Mouse (Mus musculus) adrenal gland (tissue): ENCODE measurements at regions not wholly inside any gene's neighbourhood (a gene's known extent, or its start where the extent isn't known, plus 50 kb on each side); places are given as distances from the start of the nearest gene placed in this dataset.

Experiments
- intact Hi-C: fragments of 180-260 bp; cut with DNase I; formaldehyde crosslinking; loops from one replicate; pipeline ENCODE4 v1.15.1; 2025

DNA sequence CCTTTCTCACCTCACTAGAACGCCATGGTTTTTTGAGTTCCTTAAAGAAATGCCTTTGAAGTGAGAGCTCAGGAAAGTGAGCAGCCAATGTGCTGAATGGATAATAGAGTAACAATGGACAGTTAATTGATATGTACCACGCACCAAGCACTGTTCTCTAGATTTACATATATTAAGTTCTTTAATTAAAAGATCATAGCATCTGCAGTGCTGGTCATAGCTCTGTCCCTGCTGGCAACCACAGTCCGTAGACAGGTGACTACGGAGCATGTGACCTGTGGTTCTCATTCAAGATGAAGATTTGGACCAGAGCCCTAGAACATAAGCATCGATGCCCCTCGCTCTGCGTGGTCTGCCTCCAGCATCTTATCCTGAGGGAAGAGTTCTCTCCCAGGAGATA is 378.5 kb downstream of the Rapgef2 start:
- intact Hi-C loops: no loop called here

DNA sequence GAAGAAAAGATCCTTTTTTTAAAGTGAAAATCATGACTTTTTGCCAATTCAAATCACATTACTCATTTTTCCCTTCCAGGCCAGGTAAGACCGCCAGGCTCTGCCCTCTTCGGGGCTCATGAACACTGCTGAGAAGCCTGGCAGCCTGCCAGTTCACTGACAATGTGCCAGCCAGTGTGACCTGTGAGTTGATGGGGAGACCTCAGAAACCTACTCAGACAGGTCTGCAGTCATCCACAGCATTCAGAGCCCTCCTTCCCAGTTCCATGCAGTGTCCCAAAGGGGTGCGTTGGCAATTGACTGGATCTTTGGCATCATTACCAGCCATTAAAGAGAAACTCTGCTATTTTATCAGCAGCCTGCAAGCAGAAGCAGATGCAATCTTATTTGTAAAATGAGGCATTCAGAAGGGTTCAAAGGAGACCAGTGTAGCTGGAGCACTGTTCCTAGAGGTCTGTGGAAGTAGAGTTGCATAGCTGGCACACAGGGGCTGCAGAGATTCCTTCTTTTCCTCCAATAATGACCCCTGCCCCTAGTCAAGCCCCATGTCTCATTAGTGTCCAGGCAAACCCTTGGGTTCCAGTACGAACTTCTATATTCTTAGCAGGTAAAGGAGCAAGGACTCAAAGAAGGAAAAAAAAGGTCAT is 384.4 kb downstream of the Rapgef2 start:
- intact Hi-C loops: no loop called here

DNA sequence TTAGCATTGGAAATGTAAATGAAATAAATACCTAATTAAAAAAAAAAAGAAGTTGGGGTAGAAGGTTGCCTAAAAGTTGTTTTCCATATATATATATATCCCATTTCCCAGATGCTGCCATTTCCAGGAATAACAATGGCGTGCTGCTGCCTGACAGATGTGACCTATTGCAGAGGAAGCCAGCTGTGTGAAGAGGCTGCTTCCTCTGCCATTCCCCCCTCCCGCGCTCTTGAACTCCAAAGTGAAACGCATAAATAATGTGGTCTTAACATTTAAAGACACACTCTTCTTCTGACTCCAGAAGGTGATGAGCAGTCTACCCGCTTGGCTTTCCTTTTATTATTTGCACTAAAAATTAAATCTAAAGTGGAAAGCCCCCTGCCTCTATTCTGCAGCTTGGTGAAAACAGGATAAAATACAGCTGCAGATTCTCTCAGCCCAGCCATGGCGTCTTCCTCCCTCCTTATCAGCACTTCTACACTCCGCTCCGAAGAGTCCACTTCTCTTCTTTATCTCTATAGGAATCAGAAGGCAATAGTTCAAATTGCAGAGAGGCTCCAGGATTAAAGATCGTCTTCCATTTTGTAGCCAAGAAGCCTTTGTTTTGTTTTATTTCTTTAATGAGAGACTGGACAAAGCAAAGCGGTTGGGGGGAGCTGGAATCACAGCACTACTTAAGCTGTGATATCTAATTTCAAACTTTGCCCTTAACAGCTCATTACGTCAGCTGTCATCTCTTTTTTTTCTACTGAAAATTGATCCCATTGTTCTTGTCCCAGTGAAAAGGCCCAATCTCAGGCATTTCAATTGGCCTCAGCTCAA is 385.1 kb downstream of the Rapgef2 start:
- intact Hi-C loops: no loop called here

DNA sequence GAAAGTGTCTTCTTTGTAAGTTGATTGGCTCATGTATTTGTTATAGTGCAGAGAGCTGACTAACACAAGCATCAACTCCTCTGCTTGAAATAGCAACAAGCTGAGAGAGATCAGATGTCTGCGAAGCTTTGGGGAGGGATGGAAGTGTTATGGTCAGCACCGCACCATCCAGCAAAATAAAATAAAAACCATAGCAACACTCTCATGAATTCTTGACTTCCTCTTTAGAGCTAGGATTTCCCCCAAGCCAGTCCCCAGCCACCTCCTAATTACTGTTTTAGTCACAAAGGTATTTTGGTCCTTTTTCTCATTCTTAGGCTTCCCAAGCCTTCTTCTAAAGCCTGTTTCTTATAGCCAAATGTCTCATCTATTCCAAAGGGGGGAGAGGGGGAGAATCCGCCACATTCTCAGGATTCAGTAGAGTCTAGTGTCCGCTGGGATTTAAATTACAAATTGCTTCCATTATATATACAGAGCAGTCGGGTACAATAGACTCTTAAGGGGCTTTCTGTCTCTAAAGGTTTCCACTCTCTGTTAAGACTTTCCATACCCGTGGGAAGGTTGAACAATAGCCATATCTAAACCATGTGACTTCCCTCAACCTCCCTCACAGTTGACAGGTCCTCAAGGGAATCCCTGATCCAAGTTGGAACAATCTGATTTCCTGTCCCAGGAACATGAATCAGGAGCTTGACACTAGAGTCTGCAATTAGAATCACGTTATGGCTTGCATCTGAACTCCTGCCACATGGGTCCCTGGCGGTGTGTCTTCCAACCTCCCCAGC is 386.7 kb downstream of the Rapgef2 start:
- intact Hi-C loops: no loop called here

DNA sequence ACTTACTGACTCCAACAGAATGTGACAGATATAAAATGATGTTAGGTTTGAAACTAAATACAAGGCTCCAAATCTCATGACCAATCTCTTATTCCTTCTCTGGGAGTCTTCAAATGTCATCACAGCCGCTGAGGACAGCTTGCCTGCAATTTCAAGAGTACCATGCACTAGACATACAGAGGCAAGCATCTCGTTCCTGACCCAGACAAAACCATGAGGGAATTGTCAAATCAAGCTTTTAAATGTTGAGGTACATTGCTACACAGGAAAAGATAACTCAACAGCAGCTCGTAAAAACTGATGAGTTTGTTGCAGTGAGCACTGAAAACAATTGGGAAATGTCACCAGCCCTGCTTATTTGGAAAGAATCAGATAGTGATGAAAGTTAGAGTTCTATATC is 397.0 kb downstream of the Rapgef2 start:
- intact Hi-C loops: no loop called here

DNA sequence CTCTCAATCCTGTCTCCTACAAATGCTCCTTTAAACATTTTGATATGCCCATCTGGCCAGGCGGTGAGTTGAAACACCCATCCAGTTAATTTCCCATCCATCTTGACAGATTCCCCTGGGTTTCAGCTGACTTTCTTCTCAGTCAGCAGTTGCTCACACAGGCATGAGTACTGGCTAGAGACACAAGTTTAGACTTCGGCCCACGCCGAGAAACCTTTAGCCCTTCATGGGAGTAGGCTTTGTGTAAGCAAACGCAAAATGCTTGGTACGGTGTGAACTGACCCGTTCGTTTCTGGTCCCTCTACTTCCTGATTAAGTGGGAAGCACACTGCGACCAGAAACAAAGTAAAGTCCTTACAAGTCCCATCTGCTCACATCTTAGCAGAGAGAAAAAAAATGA is 401.6 kb downstream of the Rapgef2 start:
- intact Hi-C loops: no loop called here

DNA sequence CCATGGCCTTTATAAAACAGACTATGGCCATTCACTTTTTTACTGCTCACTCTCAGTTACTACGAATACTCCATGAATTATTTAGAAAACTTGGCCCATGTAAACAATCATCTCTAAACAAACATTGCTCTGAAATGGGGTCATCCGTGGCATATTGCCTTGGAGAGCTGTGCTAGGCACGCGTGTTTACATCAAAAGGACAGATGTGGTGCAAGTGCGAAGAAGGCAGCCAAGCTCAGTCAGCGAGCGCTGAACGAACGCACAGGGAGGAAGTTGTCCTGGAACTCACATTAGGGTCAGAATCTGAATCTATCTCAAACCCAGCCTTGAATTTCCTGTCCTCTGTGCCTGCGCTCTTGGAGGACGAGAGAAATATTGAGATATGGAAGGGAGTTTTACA is 402.3 kb downstream of the Rapgef2 start:
- intact Hi-C loops: no loop called here

DNA sequence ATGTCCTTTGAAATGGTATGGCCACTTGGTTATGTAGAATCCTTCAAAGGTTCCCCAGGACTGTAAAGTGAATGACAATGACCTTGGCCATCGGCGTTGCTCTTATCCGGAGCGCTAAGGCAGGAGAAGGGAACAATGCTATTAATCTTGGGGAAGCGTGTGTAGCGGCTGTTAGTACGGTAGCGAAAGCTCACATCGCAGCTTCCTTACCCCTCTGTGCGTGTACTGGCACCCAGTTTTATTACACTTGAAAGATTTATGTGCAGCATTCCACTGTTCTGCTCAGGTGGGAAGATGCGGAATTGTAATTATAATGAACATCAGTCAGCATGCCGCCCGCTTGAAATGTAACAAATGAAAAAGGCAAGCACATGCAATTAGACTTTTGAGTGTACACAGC is 406.2 kb downstream of the Rapgef2 start:
- intact Hi-C loops: no loop called here

DNA sequence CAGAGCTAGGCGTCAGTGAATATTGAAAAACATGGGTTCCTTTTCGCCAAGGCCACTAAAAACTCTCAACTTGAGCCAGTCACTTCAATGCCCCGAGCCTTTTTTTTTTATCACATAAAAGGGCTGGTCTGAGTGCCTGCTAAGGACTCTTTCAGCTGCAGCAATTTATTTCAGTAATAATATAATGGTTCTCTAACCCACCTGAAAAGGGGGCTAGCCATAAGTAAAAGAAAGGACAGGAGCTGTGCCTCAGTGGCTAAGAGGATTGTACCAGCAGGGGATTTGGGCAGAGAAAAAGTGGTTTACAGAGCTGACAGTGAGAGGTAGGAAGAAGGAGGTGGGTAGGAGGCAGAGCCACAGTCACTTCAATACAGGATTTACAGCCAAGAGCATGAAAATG is 409.0 kb downstream of the Rapgef2 start:
- intact Hi-C loops: no loop called here

DNA sequence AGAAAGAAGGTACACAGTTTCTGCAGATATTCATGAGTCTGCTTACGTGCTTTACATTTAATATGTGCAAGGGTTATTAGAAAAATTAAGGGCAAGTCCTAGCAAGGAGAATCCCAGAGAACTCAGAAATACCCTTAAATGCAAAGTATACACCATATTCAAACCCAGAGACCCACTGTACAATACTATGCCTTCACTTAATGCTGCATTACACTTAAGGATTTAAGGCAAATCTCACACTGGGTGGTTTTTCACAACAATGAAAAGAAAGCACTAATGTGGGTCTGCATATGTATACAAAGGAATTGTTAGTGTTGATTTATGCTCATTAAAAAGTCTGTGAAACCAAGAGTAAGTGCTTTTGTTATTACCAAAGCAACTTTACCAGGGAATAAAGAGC is 419.4 kb downstream of the Rapgef2 start:
- intact Hi-C loops: no loop called here

DNA sequence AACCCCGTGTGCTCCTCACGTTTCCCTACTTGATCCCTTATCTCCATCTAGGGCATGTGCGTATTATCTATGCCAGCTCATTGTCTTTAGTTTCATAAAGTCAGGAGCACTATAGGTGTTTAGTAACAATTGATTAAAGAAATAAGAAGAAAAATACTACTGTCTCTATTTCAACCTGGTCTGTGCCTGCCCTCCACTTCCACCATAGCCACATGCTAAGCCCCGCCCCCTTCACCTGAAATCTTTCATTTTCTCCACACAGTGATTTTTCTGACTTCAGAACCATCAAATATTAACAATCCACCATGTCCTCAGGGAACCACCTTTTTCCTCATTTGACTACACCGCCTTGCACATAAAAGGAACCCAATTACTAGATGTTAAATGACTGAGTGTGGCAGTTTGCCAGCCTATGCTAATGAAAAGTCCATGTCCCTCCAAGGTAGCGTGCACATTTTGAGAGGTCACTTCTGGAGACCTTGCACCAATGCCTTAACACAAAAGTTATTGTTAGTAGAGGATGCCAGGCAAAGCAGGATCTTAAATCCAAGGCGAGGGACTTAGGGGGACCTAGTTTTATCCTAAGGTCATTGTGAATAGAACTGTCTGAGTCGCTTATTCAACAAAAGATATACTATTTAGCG is 420.1 kb downstream of the Rapgef2 start:
- intact Hi-C loops: no loop called here

DNA sequence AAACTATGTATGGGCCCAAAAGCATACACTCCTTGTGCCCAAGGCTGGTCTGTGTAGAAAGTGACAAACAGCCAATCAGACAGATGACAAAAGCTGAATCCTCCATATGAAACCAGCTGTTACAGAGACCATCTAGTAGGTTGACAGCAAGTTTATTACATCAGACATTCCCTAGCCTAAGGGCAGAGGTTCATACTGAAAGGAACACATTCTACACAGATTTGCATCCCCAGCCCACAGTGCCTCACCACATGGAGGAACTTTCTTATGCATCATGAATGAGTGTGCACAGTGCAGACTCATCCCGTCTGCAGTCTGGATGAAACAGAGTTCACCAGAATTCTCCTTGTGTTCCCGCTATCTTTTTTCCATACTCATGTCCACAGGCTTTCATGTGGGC is 423.3 kb downstream of the Rapgef2 start:
- intact Hi-C loops: no loop called here

DNA sequence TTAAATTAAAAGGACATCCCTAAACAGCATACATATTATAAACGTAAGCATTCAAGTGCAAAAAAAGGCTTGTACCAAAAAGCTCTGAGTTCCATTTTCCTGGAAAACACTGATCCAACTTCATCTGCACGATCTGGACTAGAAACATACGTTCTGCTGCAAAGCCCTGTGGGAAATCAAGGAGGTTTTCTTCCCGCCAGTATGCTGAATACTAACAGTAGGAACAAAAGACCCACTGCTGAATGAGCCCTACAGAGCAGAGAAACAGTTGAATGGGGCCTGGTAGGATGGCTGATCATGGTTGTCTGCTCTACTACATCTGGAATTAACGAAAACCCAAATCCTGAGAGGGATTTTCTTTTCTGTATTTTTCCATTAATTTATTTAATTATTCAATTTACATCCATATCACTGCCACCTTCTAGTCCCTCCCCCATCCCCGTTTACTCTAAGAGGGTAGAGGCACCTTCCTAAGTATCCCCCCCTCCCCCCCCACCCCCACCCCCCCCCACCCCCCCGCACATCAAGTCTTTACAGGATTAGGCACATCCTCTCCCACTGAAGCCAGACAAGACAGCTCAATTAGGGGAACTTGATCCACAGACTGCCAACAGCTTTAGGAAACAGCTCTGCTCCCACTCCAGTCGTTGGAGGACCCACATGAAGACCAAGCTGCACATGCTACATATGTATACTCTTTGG is 439.5 kb downstream of the Rapgef2 start:
- intact Hi-C loops: no loop called here

DNA sequence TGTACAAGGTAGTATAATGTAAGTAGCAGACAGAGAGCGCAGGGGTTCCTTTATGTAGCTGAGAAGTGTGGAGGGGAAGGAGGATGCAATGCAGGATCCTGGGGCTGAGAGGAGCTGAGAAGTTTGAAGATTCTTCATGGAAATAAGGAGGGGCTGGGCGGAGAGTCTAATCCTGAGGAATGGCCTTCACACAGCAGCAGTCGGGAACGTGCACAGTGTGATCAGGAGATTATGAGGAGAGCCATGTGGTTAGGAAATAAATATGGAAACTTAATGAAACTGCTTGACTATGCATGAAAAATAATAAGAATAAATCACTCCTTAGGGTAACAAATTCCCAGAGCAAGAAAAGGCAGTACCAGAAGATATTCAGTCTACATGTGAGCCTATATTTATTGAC is 445.1 kb downstream of the Rapgef2 start:
- intact Hi-C loops: no loop called here

DNA sequence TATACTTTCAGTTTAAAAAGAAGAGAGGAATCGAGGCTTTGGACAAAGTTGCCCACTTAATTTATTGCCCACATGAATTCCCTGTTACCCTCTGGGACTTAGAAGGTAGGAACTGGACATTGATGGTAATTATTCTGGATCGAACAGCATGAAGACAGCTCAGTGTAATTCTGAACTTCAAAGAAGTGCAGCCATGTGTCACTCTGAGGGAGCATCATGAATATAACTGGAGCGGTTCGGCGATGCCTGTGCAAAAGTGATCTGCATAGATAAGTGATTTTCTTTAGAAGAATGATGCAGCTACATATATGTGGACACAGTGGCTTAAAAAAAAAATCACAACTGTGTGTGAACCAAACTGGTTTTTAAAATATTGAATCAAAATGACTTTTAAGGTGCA is 449.5 kb downstream of the Rapgef2 start:
- intact Hi-C loops: no loop called here

DNA sequence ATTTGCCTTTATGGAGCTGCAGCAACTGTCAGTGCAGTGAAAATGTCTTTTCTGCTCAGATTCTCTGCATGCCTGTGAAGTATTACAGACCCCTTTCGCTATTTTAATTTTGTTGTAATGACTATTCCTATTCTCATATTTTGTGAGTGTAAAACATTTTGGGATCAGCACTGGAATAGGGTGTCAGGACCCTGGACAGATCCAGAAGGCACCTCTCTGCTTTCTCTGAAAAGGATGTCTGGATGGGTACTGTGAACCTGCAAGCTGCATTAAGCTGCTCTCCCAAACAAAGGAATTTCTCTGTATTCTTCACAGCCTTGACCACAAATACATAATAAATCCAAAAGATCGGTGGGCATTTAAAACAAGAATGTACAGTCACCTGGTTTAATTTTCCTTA is 460.8 kb downstream of the Rapgef2 start:
- intact Hi-C loops: no loop called here

DNA sequence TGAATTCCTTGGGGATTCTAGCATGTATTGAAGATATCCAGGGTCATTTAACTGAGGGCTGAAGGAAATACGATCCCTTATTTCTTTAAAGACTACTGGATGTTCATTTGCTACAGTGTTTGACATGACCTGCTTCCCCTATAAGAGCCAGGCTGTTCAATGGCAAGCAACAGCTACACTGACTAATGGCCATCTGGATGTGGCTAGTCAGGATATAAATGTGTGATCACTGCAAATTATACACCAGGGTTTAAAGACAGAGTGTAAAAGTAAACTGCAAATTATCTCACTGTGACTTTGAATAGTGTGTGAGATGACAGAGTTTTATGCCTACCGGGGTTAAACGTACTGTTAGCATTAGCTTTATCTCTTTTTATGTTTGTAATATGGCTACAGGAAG is 473.9 kb downstream of the Rapgef2 start:
- intact Hi-C loops: no loop called here

DNA sequence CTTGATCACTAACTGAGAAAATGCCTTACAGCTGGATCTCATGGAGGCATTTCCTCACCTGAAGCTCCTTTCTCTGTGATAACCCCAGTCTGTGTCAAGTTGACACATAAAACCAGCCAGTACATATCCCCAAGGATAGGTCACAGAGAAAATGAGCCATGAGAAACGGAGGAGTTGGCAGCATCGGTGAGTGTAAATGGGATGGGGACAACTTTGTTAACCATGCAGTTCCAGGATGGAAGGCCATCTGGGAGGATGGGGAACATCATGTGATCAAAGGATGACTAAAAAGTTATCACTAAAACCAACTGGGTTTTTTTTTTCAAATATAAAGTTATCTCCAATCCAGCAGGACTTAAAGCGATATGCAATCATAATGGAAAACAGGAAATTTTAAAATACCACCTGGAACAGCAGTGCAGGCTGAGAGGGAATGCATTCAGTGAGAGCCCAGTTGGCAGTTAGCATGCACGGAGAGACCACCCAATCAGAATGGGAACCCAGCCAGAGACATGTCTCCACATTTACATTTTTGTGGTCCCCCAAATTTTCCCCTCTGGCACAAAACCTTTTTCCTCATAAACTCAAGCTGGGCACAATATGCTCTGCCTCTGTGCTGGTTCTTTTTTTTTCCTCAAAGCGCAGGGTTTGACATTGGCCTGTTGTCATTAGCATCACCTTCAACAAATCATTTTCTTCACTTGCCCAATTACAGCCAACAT is 475.7 kb downstream of the Rapgef2 start:
- intact Hi-C loops: no loop called here

DNA sequence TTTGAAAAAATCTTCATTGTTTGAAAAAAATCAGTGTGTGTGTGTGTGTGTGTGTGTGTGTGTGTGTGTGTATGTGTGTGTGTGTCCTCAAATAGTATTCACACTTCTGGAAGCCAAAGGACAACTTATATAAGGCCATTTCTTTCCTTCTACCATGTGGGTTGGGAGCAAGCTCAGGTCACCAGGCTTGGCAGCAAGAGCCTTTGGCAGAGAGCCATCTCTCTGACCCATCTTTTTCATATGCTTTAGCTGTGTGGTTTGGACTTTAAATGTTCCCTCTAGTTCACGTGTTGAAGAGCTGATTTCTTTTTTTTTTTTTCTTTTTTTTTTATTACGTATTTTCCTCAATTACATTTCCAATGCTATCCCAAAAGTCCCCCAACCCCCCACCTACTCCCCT is 483.1 kb downstream of the Rapgef2 start:
- intact Hi-C loops: no loop called here

DNA sequence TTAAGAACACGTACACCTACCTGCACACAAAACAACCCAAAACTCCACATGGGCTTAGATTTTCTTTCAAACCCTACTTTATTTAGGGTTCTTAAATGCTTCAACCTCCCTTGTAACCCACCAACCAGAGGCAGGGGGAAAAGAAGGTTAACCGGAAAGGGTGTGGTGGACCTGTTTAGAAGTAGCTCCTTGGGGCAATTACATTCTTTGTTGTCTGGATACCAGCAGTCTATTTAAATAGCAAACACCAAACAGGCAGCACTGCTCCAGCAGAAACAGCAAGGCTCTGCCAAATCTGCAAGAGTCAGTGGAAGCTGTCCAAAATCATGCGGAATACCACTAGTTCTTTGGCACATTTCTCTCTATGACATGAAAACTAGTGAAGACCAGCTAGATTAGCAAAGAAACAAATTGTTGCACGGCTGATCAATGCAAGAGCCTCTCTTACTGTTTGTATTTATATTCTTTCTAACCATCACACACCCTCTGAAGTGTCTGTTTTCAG is 490.3 kb downstream of the Rapgef2 start:
- intact Hi-C loops: no loop called here
